Mouse (Mus musculus) lung, postnatal 0 days (tissue): ENCODE measurements at regions not wholly inside any gene's neighbourhood (a gene's known extent, or its start where the extent isn't known, plus 50 kb on each side); places are given as distances from the start of the nearest gene placed in this dataset.

ENCODE experiments used
- CTCF ChIP-seq: IDR thresholded peaks from 2 replicates; pipeline ENCODE4 v1.5.1; 2016; ENCODE audit warnings: antibody characterized with exemption, mild to moderate bottlenecking
- EP300 ChIP-seq: IDR thresholded peaks from 2 replicates; pipeline ENCODE4 v1.6.1; 2016; ENCODE audit warnings: antibody characterized with exemption, mild to moderate bottlenecking, control low read depth

DNA sequence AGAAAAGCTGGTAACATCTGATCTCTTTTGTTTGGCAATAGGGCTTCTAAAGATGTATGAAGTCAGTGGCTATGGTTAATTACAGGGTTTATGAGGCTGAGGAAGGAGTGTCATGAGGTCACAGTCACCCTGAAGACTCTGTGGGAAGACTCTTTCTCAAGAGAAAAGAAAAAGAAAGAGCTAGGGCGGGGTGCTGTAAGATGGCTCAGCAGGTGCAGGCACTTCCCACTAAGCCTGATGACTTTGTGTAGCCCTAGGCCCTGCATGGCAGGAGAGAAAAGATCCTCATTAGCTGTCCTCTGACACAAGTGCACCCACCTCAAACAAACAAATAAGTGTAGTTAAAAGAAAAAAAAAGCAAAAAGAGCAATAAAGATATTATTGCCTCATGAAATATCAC, 73.6 kb upstream of the Atp1b1 start:
- no peak for TF ChIP-seq EP300
- TF ChIP-seq CTCF: no peak
